Mouse (Mus musculus) liver, adult 2 months (tissue): ENCODE measurements around the gene Palmd.

Experiments
- CTCF ChIP-seq: fragments of 200-500 bp; IDR thresholded peaks from 2 replicates; pipeline ENCODE4 v1.5.1; 2011; ENCODE audit warnings: low read depth, low read length, control low read depth
- POLR2A ChIP-seq: fragments of 200-500 bp; IDR thresholded peaks from 2 replicates; pipeline ENCODE4 v1.6.1; 2011; ENCODE audit warnings: low read length, control low read depth; ENCODE audit not compliant: insufficient read depth; ENCODE audit errors: extremely low read depth

- TF ChIP-seq CTCF (no peak), POLR2A (no peak)
These were observed 31.7 kb downstream of the Palmd start for GRCm38 (mm10) chr3:116936934-116937691.
